Mouse (Mus musculus): ENCODE results near the gene Rab8a.
A peak's percentile ranks its signal among the peaks of the same experiment; 100 is the strongest.
"Not testable (repeated sequence)": the region's sequence is repeated elsewhere in the genome, so short reads cannot be mapped to it uniquely, and the experiment has no call there.

The Rab8a gene

DNA sequence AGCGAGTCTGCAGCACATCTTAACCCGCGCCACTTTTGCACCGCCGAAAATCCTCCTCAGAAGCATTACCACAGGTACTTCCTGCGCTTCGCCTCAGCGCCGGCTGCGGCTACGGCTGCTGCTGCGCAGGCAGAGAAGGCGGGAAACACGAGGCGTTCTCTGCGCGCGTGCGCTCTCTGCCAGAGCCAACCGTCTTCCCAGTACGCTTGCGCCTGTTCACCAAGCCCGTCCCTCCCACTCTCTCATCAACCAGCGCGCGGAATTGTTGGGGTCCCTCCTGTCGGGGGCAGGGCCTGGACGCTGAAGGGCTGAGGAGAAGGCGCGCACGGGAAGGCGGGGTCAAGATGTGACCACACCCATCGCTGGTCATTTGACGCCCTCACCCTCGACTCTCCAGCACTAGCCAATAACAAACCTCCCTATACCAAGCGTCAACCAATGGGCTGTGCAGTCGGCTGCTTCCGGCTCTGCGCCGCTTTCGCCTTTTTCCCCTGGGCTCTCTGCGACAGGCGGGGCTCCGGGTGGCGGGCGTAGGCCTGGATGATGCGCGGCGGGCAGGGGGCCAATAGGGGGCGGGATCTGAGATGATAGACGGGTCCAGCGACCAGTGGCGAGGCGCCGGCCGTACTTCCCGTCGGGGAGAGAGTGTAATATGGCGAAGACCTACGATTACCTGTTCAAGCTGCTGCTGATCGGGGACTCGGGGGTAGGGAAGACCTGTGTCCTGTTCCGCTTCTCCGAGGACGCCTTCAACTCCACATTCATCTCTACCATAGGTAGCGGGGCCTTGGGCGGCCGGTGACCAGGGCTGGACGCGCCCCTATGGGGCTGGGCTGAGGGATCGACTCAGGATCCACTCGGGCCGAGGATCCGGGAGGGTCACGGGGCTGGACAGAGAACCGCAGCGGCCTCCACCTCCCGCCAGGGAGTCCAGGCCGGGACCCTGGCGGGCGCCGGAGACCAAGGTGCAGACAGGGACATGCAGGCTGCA lies at the start of gene Rab8a:
Gene Rab8a (plus strand): TSS at position 494 of the 991 bp plus-strand sequence.
- DNase-seq (ENCODE audit: low spot score), result peak; percentile 99

- no peak for DNase-seq (ENCODE audit: low spot score)
Measured at GRCm38 (mm10) chr8:72112486-72112885, 48.5 kb upstream of the Rab8a start.

- DNase-seq (ENCODE audit: low spot score), result no peak
Measured at GRCm38 (mm10) chr8:72115202-72115601, 45.8 kb upstream of the Rab8a start.

DNA sequence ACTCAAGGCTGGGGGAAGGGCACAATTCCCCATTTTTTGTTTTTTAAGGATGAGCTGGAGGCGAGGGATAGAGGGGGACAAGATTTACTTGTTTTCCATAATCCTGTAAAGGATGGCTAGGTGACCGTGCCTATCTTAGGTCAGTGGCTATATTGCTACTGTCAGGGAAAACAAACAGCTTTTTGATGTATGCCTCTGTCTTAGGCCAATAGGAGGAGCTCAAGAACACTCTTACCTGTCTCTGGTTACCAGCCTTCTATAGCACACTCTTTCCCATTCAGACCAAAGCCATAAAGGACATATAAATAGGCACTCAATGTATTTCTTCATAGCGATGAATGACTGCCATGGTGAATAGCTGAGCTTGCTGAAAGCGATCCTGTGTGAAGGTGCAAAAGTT lies 42.4 kb upstream of the Rab8a start:
- no peak for DNase-seq (ENCODE audit: low spot score)

DNA sequence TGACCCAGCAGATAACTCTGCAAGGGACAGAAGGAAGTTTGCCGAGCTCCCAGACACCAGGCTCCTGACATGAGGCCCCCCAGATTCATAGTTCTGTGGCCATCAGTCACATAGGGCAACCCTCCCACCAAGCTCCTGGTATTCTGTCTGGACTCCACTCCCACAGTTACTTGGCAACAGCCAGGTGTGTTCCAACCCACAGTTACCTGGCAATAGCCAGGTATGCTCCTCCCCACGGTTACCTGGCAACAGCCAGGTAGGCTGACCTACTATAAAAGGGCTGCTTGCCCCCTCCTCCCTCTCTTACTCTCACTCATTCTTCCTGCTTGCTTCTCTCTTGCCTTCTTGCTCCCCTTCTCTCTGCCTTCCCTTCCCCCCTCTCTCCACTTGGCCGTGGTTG lies 39.5 kb upstream of the Rab8a start:
- not testable (repeated sequence) for DNase-seq (ENCODE audit: low spot score)

- no peak for DNase-seq (ENCODE audit: low spot score)
Measured at GRCm38 (mm10) chr8:72121997-72122396, 39.0 kb upstream of the Rab8a start.

DNA sequence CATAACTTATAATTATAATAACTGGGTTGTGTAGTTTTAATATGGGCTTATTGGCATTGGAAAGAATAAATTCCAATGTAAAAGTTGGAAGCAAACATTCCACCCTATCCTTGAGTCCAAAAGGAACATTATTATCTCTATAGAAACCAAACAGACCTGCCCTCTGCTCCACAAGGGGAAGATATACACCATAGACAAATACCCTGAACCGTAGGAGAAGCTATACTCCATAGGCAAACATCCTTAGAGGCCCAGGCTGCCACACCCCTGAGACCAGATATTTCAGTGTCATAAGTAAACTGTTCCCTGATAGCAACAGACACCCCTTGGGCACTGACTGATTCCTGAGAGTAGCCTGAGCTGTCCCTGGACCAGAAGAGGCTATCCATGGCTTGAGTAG lies 33.2 kb upstream of the Rab8a start:
- no peak for DNase-seq (ENCODE audit: low spot score)

GRCm38 (mm10) chr8:72131251-72131650 lies 29.7 kb upstream of the Rab8a start:
- no peak for DNase-seq (ENCODE audit: low spot score)

GRCm38 (mm10) chr8:72131901-72132300 lies 29.1 kb upstream of the Rab8a start:
- no peak for DNase-seq (ENCODE audit: low spot score)

DNA sequence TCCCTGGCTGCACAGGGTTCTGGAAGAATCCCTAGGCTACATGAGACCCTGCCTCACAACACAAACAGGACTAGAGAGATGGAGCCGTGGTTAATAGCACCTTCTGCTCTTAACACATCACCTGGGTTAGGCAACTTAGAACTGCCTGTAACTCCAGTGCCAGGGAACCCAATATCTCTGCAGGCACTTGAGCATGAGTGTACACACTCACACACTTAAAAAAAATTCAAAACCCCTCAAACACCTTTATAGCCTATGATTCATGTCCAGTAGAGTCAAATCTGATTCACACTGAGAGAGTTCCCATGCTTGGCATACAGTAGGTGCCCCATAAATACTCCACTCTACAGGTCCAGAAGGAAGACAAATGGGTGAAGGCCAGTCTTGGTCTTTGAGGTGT lies 28.6 kb upstream of the Rab8a start:
- DNase-seq (ENCODE audit: low spot score), result no peak

GRCm38 (mm10) chr8:72132891-72133290 lies 28.1 kb upstream of the Rab8a start:
- DNase-seq (ENCODE audit: low spot score), result no peak

GRCm38 (mm10) chr8:72133507-72133906 lies 27.5 kb upstream of the Rab8a start:
- no peak for DNase-seq (ENCODE audit: low spot score)

- peak; percentile 25 for DNase-seq (ENCODE audit: low spot score)
Measured at GRCm38 (mm10) chr8:72134756-72135445, 26.1 kb upstream of the Rab8a start, which contains the start of gene Tpm4. Gene Tpm4 (plus strand): TSS chr8:72134975.

- DNase-seq (ENCODE audit: low spot score), result no peak
Measured at GRCm38 (mm10) chr8:72135446-72136301, 25.3 kb upstream of the Rab8a start.

DNA sequence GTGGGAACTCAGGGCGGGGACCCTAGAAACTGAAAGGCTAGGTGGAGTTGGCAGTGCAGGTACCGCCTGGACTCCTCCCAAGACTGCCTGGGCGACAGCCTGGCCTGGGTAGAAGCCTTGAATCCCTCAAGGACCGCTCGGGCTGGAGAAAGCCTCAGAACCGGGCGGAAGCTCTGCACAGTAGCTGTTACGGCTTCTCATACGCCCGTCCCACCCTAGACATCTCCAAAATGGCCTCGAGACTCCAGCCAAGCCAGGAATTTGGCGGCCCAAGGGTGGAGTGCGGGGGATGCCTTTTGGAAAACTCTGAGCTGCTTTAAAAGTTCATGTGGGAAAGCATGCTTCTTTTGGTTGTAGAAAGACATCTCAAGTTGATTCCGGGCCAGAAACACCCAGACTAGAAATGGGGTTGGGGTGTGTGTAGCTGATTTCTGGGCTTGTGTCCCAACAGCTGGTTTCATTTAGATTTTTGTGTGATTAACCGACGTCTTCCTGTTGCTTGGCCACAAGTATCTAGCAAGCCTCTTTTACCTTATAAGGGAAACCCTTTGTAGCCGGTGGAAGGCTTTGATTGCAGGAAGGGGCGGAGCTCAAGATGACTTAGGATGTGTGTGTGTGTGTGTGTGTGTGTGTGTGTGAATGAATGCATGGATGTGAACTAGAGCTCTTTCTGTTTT lies 24.6 kb upstream of the Rab8a start:
- DNase-seq (ENCODE audit: low spot score), result peak; percentile 19

- DNase-seq (ENCODE audit: low spot score), result no peak
Measured at GRCm38 (mm10) chr8:72137431-72137830, 23.6 kb upstream of the Rab8a start.

DNA sequence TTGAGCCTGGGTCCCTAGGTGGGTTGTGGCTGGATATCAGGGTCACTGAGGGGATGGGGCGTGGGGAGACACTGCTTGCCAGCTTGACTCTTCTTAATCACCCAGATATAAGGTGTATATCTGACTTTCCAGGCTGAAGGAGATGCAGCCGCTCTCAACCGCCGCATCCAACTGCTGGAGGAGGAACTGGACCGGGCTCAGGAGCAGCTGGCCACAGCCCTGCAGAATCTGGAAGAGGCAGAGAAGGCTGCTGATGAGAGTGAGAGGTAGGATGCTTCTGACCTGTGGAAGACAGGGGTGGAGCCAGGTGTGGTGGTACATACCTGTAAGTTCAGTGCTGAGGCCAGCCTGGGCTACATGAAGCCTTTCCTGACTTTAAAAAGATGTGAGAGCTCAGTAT lies 22.5 kb upstream of the Rab8a start:
- DNase-seq (ENCODE audit: low spot score), result no peak

GRCm38 (mm10) chr8:72143256-72143824 lies 17.7 kb upstream of the Rab8a start:
- DNase-seq (ENCODE audit: low spot score), result no peak

- DNase-seq (ENCODE audit: low spot score), result no peak
Measured at GRCm38 (mm10) chr8:72144345-72144975, 16.5 kb upstream of the Rab8a start.

DNA sequence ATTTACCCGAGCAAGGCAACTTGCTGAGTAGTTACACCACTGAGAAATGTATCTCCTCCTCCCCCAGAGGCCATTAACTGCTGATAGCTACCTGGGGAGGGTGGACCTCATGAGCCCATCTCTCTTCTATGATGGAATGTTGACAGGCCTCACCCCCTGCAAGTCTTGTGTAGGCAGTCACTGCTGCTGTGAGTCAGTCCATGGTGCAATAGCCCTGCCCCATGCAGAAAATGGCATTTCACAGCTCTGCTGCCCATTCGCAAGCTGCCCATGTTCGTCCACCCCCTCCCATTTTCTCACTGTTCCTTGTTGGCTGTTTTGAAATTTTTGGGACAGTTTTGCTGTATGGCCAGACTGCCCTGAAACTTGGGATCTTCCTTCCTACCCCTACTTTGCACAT lies 15.5 kb upstream of the Rab8a start:
- no peak for DNase-seq (ENCODE audit: low spot score)

GRCm38 (mm10) chr8:72146056-72146455 lies 14.9 kb upstream of the Rab8a start:
- DNase-seq (ENCODE audit: low spot score), result no peak

All from urinary bladder, postnatal 10 days (tissue).